Mouse (Mus musculus): ENCODE measurements around the gene Sgf29. TPM values are rescaled to one million over a fixed set of nuclear protein-coding genes. Genes with fewer than 3 reads are reported as not detected.
"Not testable (repeated sequence)": the region's sequence is repeated elsewhere in the genome, so short reads cannot be mapped to it uniquely, and the experiment has no call there.

Gene Sgf29
- total and polyA plus RNA-seq, 2 experiments from 2014 or later, result 22.8 to 59.6 TPM

- Histone ChIP-seq H3K36me3 (ENCODE audit: insufficient read depth) (peaks cover 6% of the 10 kb centered on the region; the same call in 1 of the 2 replicates), H3K4me2 (ENCODE audit: low read depth) (no peak overlapping the region), H3K9ac (no peak overlapping the region), H3K4me3 (ENCODE audit: low read depth, low read length) (no peak overlapping the region), H3K9me3 (ENCODE audit: low read length) (no peaks in the 10 kb centered on the region), H3K4me1 (ENCODE audit: insufficient read depth) (no peaks in the 10 kb centered on the region), H3K27ac (ENCODE audit: low read depth, low read length) (no peak overlapping the region), H3K27me3 (ENCODE audit: insufficient read depth, low read length) (no peaks in the 10 kb centered on the region)
- ATAC-seq, result no peak
- DNase-seq, result no peak
- WGBS, result 88% methylated on average over 8 of the region's 8 CpGs
- no peak for TF ChIP-seq CTCF (IDR thresholded peaks at IDR 0.05; ENCODE audit: low read depth)
These were observed 29.6 kb downstream of the Sgf29 start for GRCm38 (mm10) chr7:126678545-126679341.

DNA sequence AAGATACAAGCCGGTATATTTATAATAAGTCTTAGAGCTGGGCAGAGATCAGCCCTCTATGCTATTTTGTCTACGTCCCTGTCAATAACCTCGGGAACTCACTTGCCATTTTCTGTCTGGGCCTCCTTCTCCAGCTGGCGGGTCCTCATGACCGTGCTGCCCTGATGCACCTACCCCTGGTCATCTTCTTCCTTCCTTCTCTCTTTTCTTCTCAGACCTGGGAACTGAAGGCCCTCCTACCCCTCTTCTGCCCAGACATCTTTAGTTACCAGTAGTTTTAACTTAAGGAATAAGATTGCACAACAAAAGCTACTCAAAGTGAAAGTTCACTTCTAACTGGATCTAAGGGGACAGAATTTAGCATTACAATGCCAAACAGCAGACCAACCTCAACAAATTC, 30.6 kb downstream of the Sgf29 start:
- Histone ChIP-seq H3K9ac (no peak overlapping the region), H3K9me3 (ENCODE audit: low read length) (no peaks in the 10 kb centered on the region), H3K27me3 (ENCODE audit: insufficient read depth, low read length) (no peaks in the 10 kb centered on the region), H3K4me1 (ENCODE audit: insufficient read depth) (no peaks in the 10 kb centered on the region), H3K27ac (ENCODE audit: low read depth, low read length) (no peak overlapping the region), H3K36me3 (ENCODE audit: insufficient read depth) (peaks cover 6% of the 10 kb centered on the region; the same call in 1 of the 2 replicates), H3K4me3 (ENCODE audit: low read depth, low read length) (no peak overlapping the region), H3K4me2 (ENCODE audit: low read depth) (no peak overlapping the region)
- DNase-seq (no peak), ATAC-seq (no peak)
- 90% methylated on average over 5 of the region's 5 CpGs for WGBS
- no peak for TF ChIP-seq CTCF (IDR thresholded peaks at IDR 0.05; ENCODE audit: low read depth)

- WGBS, result 92% methylated on average over 5 of the region's 5 CpGs
These were observed 32.1 kb downstream of the Sgf29 start for GRCm38 (mm10) chr7:126681221-126681620.

DNA sequence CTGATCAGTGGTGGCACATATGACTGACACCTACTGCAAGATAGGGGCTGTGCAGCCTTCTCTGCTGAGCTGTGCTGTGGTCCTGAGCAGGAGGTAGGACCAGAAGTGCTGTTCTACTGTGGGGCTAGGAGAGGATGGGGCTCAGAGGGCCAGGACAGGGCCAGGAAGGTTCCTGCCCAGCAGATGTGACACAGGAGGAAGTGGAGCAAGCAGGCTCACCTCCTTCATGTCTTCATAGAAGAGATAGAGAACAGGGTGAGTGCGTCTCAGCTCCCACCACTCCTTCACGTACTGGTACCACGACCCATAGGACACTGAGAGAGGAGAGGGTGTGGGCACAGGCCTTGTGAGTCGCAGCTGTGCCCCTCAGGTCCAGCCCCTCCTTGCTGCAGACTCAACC, 39.0 kb downstream of the Sgf29 start:
- not testable (repeated sequence) for H3K4me2 ChIP-seq (ENCODE audit: low read depth); H3K27ac ChIP-seq (ENCODE audit: low read depth, low read length); H3K27me3 ChIP-seq (ENCODE audit: insufficient read depth, low read length); H3K9ac ChIP-seq; ATAC-seq; H3K4me3 ChIP-seq (ENCODE audit: low read depth, low read length); H3K4me1 ChIP-seq (ENCODE audit: insufficient read depth); H3K9me3 ChIP-seq (ENCODE audit: low read length); DNase-seq
- WGBS, result 82% methylated on average over 4 of the region's 4 CpGs
- H3K36me3 ChIP-seq (ENCODE audit: insufficient read depth), result peaks cover 17% of the 10 kb centered on the region

More at GRCm38 (mm10) chr7:126681221-126681620, 32.1 kb downstream of the Sgf29 start:
- Histone ChIP-seq H3K36me3 (ENCODE audit: insufficient read depth) (peaks cover 6% of the 10 kb centered on the region; the same call in 1 of the 2 replicates), H3K9me3 (ENCODE audit: low read length) (no peaks in the 10 kb centered on the region), H3K27me3 (ENCODE audit: insufficient read depth, low read length) (no peaks in the 10 kb centered on the region), H3K27ac (ENCODE audit: low read depth, low read length) (no peak overlapping the region), H3K4me3 (ENCODE audit: low read depth, low read length) (no peak overlapping the region), H3K4me2 (ENCODE audit: low read depth) (no peak overlapping the region), H3K4me1 (ENCODE audit: insufficient read depth) (no peaks in the 10 kb centered on the region), H3K9ac (no peak overlapping the region)
- DNase-seq (no peak), ATAC-seq (no peak)
- no peak for TF ChIP-seq CTCF (IDR thresholded peaks at IDR 0.05; ENCODE audit: low read depth)

DNA sequence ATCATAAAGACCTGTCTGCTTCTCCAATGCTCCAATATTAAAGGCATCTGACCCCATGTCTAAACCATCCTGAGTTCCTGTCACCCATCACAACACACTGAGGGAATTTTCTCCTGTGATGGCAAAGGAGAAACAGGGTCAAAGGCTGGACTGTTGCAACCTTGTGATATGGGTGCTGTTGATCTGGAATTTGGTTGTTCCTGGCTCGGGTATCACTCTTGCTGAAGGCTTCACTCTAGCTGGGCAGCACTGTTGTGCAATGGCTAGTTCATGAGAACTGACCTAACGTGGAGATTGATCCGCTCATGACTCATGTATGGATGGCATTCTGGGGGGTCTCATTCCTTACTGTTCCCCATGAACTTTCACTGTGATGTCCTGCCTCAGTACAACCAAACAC, 39.9 kb downstream of the Sgf29 start:
- no peaks in the 10 kb centered on the region for H3K27me3 ChIP-seq (ENCODE audit: insufficient read depth, low read length)
- H3K36me3 ChIP-seq (ENCODE audit: insufficient read depth), result peaks cover 17% of the 10 kb centered on the region
- peaks cover 3% of the 10 kb centered on the region; the same call in 1 of the 2 replicates for H3K4me1 ChIP-seq (ENCODE audit: insufficient read depth)
- H3K4me3 ChIP-seq (ENCODE audit: low read depth, low read length), result no peak overlapping the region
- H3K9me3 ChIP-seq (ENCODE audit: low read length), result no peaks in the 10 kb centered on the region
- no peak overlapping the region for H3K9ac ChIP-seq
- WGBS, result 81% methylated on average over 3 of the region's 3 CpGs
- DNase-seq (no peak), ATAC-seq (no peak)
- H3K4me2 ChIP-seq (ENCODE audit: low read depth), result no peak overlapping the region
- no peak for TF ChIP-seq CTCF (IDR thresholded peaks at IDR 0.05; ENCODE audit: low read depth)
- H3K27ac ChIP-seq (ENCODE audit: low read depth, low read length), result no peak overlapping the region

- WGBS, result 85% methylated on average over 3 of the region's 3 CpGs
These were observed 41.6 kb downstream of the Sgf29 start for GRCm38 (mm10) chr7:126690737-126691136.

DNA sequence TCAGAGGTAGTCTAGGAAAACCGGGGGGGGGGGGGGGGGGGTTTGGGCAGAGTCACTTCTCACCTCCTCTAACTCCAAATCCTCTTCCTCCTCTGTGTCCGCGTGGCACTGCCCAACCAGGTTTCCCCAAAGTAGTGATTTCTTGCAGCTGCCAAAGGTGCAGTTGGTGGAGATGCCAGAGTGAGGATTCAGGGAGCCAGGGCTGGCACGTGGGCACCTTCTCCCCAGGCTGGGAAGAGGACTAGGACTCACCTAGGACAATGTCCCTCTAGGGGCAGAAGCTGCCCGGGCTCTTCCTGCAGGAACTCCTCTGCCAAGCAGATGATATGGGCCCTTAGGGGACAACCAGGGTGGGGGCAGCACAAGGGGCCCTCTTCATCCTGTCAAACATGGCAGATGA, 42.6 kb downstream of the Sgf29 start:
- no peak for ATAC-seq
- Histone ChIP-seq H3K4me3 (ENCODE audit: low read depth, low read length) (no peak overlapping the region), H3K4me1 (ENCODE audit: insufficient read depth) (peaks cover 12% of the 10 kb centered on the region), H3K9ac (no peak overlapping the region), H3K4me2 (ENCODE audit: low read depth) (no peak overlapping the region), H3K27me3 (ENCODE audit: insufficient read depth, low read length) (no peaks in the 10 kb centered on the region), H3K27ac (ENCODE audit: low read depth, low read length) (no peak overlapping the region), H3K9me3 (ENCODE audit: low read length) (no peaks in the 10 kb centered on the region), H3K36me3 (ENCODE audit: insufficient read depth) (peaks cover 17% of the 10 kb centered on the region)
- no peak for DNase-seq
- WGBS, result 87% methylated on average over 5 of the region's 5 CpGs
- no peak for TF ChIP-seq CTCF (IDR thresholded peaks at IDR 0.05; ENCODE audit: low read depth)

More at GRCm38 (mm10) chr7:126690737-126691136, 41.6 kb downstream of the Sgf29 start:
- H3K4me3 ChIP-seq (ENCODE audit: low read depth, low read length), result no peak overlapping the region
- no peaks in the 10 kb centered on the region for H3K27me3 ChIP-seq (ENCODE audit: insufficient read depth, low read length)
- peaks cover 17% of the 10 kb centered on the region for H3K36me3 ChIP-seq (ENCODE audit: insufficient read depth)
- no peak overlapping the region for H3K27ac ChIP-seq (ENCODE audit: low read depth, low read length)
- no peak overlapping the region for H3K9ac ChIP-seq
- no peak for ATAC-seq
- DNase-seq, result no peak
- no peak overlapping the region for H3K4me2 ChIP-seq (ENCODE audit: low read depth)
- H3K4me1 ChIP-seq (ENCODE audit: insufficient read depth), result peaks cover 8% of the 10 kb centered on the region; the same call in 1 of the 2 replicates
- no peak for TF ChIP-seq CTCF (IDR thresholded peaks at IDR 0.05; ENCODE audit: low read depth)
- no peaks in the 10 kb centered on the region for H3K9me3 ChIP-seq (ENCODE audit: low read length)
